Mouse (Mus musculus) cerebral cortex, adult 2 months (tissue): Measurements from ENCODE around the gene Ripor2.

Source experiments
- WGBS: fragments of 180-500 bp; shearing (Covaris S2); methylation state at CpG from one replicate; pipeline ENCODE4 v1.1.7; 2018; 5-methylcytosine and 5-hydroxymethylcytosine counted together

Gene Ripor2

DNA sequence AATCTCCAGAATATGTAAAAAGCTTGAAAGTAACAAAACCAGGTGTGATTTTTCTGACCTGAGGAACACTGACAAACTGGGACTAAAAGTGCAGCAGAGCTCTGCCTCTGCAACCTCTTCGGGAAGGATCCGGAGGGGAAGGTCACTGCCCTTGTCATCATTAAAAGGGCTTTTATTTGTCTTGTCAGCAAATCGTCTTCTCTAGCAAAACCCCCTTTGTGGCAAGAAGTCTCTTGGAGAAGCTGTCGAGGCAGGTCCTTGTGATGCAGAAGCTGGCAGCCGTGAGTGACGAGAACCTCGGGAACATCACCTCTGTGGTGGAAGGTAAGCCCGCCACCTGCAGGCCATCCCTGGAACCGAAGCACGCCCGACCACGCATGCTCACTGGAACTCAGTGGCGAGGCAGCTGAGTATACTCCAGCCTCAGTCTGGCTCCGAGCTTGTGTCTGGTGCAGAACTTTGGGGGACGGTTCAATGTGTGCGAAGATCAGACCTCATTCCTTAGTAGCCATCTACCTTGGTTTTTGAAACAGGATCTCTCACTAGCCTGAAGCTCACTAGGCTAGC is 131.5 kb downstream of the Ripor2 start:
- WGBS, result 11% methylated on average over 16 of the region's 16 CpGs

DNA sequence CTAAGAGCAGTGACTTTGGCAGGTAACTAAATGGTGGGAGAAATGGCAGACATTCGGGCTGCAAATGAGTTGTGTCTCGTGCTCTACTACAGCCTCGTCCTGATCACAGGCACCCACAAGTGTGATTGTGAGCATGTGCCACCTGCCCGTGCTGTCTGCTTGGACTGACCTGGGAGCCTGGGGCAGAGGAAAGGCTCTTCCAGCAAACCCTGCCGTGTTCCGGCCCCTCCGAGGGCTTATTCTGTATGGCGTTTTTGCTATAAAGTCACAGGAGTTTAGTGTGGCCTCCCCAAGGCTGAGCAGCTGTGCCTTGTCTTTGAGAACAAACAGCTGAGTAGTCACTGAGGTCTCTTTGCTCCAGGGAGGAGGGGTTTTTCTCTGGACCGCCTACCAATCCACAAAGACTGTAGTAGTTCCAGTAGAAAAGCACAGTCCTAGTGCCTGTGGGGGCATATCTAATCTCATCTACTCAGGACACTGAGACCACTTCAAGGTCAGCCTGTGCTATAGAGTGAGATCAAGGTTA is 132.4 kb downstream of the Ripor2 start:
- WGBS, result 77% methylated on average over 9 of the region's 9 CpGs

DNA sequence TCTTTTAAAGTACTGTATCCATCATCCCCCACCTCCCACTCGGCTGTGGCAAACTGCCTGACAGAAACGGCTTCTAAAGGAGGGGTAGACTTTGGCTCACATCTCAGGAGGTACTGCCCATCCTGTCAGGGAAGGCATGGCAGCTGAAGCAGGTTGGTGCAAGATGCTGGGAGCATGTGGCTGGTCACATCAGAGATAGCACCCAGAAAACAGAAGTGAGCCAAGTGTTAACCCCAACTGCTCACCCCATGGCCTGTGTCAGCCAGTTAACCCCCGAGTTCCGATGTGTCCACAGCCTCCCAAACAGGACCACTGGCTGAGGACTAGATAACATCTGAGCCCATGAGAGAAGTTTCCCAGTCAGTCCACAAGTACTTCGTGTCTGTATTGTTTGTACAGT is 133.6 kb downstream of the Ripor2 start:
- 58% methylated on average over 5 of the region's 5 CpGs for WGBS

DNA sequence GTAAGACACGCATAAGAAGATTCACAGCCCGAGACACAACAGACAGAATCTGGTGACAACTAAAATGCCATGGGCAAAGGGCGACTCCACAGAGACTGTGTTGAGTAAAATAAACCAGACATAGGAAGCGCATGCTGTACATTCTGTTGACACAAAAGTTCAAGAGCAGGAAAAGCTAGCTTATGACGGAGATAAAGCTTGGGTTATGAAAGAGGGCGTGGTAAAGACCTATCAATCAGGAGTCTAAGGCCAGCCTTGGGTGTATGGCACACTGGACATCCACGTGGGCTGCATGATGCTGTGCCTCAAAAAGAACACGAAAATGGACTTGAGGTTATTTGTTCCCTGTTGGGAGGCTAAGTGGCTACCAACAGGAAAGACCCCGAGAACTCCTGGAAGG is 134.5 kb downstream of the Ripor2 start:
- WGBS, result 86% methylated on average over 9 of the region's 9 CpGs

DNA sequence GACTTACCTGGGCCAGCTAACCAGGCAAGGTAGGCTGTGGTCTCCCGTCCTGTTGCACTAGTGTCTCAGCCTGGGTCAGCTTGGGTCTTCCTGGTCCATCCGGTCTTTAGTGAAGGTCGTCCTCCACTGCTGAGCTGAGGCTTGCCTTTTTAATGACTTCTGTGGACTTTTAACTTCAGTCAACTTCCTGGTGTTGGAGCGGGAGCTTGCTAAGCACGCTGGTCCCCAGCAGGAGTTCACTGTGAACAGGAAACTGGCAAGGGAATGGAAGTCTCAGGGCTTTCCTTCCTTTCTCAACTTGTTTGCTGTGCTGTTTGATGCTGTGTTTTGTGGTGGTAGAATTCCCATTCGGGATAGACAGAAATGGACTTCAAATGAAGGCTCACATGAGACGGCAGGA is 135.7 kb downstream of the Ripor2 start:
- 74% methylated on average over 7 of the region's 7 CpGs for WGBS

DNA sequence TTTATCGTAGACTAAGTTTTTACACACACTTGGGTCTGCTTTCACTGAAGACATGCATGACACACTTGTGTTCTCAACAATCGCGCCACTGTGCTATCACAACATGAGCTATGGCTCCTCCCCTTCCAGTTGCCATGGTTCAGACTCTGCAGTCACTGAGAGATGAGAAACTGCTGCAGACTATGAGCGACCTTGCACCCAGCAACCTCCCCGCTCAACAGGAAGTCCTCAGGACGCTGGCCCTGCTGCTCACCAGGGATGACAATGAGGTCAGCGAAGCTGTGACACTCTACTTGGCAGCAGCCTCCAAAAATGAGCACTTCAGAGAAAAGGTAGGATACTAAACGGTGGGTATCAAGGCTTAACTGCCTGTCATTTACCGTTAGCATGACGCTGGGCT is 139.5 kb downstream of the Ripor2 start:
- 73% methylated on average over 10 of the region's 10 CpGs for WGBS

DNA sequence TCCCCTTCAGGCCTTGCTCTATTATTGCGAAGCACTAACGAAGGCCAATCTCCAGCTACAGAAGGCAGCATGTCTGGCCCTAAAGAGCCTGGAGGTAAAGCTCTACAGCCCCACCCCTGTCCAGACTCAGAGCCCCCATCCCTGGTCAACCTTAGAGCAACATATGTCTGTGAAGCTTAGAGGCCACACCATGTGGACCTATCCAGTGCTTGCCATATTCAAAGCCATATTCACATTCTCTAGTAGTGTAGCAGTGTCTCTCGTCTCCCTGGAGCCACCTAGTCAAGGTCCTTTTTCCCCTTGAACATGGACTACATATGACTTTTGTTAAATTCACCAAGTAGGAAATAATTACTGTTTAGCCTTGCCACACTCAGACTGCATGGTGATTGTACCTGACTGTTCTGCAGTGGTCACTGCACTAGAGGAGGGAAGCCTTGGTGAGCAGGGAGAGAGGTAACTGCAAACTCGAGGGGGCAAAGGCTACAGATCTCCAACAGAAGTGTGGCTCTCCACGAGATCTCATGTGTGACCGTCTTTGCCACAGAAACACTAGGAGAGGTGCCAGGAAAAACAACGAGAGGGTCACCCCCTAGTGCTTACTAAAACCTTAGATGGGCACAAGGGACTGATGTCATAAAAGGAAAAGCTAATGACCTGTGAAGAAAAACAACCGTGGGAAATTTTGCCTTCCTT is 141.9 kb downstream of the Ripor2 start:
- WGBS, result 54% methylated on average over 8 of the region's 8 CpGs

DNA sequence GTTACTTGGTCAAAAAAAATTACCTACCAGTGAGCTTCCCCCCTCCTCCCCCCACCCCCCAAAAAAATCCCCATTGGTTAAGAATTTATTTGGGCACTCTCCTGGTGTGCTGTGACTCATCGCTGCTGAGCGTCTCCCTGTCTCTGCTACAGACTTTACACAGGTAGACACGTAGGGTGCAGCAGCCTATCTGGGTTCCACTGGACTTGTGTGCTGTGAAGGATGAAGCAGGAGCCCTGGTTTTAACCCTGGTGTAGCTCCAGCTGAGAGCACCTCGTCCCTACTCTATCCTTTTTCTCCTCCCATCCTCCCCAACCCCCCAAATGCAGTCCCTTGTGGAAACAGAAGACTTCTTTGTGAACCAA is 142.4 kb downstream of the Ripor2 start:
- 39% methylated on average over 4 of the region's 4 CpGs for whole genome bisulfite sequencing

DNA sequence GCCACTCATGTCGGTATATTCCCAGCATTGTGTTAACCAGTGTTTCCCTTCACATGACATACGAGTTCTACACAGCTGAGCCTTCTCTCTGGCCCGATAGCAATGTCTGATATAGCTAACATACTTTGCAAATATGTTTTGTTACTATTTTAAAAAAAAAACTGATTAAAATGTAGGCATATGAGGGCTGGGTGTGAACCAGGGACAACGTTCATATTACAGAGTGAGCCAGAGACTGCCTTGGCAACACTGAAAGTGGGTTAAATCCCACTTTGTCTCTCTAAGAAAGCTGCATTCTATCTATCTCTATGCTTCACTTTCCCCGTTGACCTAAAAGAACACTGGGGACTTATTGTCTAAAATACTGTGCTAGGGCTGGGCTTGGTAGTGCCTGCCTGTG is 147.1 kb downstream of the Ripor2 start:
- 49% methylated on average over 5 of the region's 5 CpGs for WGBS

DNA sequence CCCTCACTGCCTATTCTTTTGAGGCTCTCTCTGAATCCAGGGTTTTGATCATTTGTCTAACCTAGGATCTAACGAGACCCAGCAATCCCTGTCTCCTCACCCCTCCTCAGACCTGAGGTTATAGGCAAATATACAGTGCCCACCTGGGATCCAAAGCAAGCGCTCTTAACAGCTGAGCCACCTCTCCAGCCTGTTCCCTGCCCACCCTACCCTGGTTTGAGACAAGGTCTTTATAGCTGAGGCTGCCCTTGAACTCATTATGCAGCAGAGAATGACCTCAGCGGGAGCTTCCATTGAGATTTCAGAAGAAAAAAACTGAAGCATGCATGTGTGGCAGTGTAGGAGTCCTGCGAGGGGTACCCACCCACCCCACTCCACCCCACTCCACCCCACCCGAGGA is 152.5 kb downstream of the Ripor2 start:
- 83% methylated on average over 5 of the region's 5 CpGs for WGBS

DNA sequence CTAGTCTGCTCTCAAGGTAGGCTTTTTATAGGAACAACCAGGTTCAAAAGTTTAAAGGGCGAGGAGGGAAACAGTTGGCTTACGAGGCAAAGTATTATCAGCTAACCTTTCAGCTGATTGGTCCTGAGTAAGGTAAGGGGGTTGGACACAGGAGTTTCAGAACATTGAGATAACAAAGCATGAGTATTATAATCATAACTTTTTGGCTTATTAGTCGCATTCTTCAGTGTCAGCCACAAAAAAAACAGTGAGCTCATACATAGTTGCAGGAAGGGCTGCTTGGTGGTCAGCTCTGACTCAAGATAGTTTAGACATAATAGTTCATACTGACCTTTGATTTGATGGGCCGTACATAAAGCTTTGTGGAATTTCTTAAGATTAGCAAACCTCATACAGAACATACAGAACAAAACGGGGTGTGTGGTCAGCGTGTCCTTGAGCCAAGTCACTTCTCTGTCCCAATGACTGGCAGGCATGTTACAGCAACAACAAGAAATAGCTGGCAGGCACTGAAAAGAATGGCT is 153.7 kb downstream of the Ripor2 start:
- 81% methylated on average over 6 of the region's 6 CpGs for WGBS

DNA sequence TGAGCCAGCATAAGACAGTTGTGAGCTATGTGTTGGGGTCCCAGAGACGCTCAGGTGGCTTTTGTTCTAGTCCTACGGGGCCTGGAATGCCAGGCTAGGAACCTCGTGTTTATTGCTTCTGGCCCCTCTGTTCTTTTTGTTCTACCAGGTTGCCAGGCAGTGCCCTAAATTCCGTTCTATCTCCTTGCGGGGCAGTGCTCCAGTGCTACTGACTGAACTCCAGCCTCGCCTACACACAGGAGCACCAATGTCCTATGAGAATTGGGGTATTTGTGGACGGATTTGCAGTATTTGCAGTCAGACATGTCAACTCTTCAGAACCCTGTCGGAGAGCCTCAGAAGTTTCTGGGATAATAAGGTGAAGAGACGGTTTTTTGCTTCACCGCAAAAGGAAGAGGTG is 159.0 kb downstream of the Ripor2 start, which contains the start of gene Armh2:
Gene Armh2, plus strand, starts transcription at position 205 of the 400 bp plus-strand sequence.
- 88% methylated on average over 10 of the region's 10 CpGs for WGBS

DNA sequence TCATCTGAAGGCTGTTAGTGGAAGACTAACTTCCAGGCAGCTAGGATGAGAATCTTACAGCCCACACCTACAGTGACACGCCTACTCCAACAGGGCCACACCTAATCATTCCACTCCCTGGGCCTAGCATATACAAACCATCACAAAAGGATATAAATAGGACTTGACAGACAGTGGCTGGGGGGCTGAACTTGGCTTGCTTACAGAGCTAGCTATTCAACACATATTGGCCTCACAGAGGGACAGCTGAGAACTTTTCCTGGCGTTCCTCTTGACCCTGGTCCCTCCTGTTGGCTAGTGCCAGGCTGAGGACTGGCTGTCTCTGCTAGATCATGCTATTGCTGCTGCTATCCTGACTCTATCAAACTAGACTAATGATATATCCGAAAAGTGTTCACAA is 165.8 kb downstream of the Ripor2 start:
- WGBS, result 82% methylated on average over 3 of the region's 3 CpGs

DNA sequence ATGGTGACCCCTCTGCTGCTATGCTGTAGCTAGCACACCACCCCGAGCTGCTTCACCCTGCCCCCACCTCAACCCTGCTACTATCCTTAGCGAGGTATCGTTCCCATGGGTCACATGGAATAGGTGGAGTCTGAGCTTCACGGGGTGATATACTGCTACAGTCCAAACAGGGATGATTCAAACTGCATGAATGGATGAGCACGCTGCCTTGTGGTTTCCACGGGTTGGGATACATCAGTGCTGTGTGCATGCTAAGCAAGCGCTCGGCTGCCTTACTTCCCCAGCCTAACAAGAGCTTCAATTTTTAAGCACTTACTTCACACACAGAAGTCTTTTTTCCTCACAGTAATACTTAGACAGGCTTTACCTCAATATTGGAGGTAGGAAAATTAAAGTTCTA is 168.8 kb downstream of the Ripor2 start:
- 86% methylated on average over 8 of the region's 8 CpGs for WGBS

DNA sequence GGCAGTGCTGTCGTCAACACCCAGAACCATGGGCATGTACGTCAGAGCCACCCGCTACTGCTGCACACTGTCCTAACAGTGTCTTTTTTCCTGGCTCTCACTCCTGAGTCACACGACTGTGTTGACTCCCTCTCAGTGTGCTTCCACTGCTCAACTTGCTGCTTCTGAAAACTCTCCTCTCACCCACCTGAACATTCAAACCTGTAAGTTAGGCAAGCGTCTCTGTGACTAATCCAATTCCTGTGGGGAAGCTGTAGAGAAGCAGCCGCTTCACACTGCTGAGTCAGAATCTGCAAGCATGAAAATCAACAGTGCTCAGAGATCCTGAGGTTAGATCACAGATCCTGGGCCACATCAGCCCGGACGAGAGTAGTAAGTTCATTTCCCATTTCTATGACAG is 169.4 kb downstream of the Ripor2 start:
- 57% methylated on average over 8 of the region's 8 CpGs for WGBS

DNA sequence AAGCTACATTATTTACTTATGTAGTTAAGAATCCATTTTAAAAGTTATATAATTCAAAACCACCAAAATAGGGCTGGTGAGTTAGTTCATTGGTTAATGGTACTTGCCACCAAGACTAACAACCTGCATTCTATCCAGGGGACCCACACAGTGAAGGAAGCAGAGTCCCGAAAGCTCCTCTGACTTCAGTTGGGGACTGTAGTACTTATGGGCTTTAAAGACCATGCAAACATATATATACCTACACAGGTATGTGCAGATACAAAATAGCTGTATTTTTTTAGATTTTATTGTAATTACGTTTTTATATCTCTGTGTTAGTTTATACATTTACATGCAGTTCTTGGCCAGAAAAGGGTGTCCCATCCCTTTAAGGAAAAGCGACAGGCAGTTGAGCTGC is 174.8 kb downstream of the Ripor2 start:
- WGBS, result 97% methylated on average over 3 of the region's 3 CpGs

DNA sequence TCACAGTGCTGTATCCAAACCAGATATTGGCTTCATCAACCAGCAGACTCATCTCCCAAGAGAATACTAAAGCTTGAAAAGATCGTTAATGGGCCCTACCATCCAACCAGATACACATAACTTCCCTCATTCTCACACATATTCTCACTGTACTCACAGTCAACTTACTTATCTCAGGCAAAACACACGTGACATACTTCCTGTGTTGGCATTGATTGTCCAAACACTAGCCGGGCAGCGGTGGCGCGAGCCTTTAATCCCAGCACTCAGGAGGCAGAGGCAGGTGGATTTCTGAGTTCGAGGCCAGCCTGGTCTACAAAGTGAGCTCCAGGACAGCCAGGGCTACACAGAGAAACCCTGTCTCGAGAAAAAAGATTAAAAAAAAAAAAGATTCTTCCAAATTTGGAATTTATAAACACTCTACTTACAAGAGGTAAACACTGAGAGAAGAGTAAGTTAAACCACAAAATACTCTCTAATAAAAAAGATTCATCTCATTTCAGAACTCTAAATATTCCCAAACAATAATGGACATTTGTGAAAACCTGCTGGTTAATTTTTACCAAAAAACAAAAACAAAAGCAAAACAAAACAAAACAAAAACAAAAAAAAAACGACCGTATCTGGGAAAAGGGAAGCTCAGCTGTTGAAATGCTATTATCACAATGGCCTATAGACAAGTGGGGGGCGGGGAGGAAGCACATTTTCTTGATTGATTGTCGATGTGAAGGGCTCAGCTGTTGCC is 176.0 kb downstream of the Ripor2 start:
- 90% methylated on average over 12 of the region's 12 CpGs for WGBS

DNA sequence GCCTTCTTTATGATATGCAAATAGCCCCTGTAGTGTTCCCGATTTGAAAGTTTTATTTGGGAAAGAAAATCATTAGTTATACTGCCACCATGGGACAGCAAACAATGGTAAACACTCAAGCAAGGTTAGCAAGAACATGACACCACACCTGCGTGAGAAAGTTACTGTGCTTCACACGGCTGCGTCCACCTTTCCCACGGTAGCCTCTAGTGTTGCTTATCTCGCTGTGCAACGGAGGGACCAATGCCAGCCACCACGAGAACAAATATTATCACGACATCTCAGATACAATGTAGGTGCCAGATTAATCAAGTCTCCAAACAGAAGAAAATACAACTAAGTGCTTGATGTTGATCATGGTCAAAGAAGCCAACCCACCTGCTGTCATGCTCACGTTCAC is 177.5 kb downstream of the Ripor2 start:
- 93% methylated on average over 10 of the region's 10 CpGs for WGBS

DNA sequence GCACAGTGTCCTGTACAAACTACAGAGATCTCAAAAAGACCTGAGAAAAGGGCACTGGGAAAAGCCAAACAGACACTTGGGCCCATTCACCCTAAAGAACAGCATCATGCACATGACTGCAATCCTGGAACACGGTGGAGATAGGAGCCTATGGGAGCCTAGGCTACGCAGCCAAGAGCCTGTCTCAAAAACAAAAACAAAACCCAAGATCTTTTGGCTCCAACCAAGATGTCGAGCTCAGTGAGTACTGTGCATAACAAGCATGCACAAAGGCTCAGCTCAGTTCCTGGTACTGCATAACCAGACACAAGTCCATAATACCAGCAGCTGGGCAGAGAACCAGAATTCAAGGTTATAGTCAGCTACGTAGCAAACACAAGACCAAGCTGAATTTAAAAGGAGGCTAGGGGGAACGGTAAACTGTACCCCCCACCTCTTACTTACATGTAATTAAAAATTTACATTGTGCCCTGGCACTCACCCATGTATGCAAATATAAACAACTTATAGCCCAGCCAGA is 178.4 kb downstream of the Ripor2 start:
- 41% methylated on average over 5 of the region's 5 CpGs for WGBS

DNA sequence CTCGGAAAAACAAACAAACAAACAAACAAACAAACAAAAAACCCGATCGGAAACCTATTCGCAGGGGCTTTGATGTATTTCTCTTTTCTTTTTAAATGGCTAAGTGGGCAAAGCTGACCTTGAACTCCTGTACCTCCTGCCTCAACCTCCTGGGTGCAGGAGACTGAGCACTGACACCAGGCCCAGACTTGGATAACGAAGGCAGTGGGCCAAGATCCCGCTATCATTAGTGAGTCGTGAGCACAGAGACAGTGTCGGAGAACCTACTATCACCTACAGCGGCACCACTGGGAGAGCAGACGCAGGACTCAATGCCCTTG is 179.1 kb downstream of the Ripor2 start:
- 6% methylated on average over 10 of the region's 10 CpGs for WGBS

DNA sequence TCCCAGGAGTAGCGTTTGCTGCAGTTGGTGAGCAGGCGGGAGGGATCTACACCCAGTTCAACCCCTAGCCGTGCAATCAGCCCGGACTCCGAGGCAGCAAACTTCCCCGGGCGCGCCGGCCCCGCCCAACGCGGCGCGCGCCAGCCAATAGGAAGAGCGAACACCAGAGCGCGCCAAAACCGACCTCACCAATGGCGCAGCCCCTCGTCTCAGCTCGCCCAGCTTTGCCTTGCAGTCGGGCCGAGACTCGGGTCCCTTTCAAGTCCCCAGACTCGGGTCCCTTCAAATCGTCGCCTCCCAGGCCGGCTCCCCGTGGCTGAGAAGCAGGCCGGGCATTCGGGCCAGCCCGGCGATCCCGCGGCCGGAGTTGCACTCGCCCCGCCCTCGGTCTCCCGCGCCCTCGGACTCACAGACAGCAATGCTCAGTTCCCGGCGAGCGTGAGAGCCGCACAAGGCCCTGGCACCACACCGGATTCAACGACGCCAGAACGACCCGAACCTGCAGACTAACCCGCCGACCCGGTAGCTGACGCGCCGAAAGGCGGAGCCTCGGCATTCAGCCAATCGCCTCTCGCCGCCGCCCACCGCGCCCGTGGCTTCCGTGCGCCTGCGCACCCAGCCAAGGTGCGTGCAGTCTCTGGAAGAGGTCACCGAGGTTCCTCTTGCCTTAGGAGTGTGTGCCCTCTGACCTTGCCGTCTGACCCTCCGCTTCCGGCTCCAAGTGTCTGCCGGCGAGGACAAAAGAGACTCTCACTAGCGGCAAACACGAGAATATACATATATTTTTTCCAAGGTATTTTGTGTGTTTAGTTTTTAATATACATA is 179.6 kb downstream of the Ripor2 start, which contains the start of gene Gmnn:
Gene Gmnn, minus strand, starts transcription at position 521 of the 825 bp plus-strand sequence.
- under 1% methylated on average over 79 of the region's 79 CpGs for WGBS

DNA sequence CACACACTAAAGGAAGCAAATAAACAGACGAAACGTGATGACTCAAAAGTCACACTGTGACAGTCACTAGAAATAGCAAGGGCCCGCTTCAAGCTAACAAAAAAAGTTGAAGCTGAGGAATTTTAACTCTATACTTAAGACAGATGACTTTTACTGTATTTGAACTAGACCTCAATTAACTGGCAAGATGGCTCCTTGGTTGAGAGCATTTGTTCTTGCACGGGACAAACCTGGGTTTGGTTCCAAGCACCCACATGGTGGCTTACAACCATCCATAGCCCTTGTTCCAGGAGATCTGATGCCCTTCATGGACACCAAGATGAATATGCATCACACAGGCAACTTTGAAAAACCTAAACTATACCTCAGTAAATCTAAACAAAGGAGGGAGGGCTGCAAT is 180.3 kb downstream of the Ripor2 start:
- 26% methylated on average over 4 of the region's 4 CpGs for WGBS
